Mouse (Mus musculus): ENCODE measurements around the gene Ksr1.

The Ksr1 gene

DNA sequence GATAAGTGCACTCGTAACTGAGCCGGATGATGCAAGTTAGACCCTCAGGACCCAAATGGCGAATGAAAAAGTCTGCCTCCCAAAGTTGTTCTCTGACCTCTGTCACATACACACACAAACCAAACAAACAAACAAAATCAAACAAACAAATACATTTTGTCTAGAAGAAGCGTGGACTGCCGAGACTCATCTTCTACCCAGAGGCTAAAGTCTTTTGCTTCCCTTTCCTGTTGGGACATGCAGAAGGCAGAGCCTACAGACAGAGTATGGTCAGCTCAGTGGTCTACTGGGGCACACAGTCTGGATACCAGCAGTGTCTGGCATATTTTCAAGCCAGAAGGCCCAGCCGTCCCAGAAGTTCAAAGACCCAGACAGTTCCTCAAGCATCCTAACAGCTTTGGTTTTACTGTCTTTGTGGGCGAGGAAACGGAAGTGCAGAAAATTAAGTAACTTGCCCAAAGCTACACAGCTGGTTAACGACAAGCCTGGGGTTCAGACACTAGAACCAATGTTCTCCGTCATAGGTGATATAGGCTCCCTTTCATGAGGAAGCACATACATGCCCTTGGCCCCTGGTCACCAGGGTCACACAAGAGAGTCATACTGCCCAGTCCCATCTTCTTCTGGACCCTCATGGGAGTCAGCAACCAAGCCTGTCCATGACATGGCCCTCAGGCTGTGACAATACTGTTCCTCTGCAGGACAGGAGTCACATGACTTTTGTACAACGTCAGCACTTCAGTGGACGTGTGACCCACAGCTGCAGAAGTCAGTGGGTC, 163.5 kb downstream of the Ksr1 start:
- peak; percentile 39 to 53 for DNase-seq (ENCODE audit: low spot score in 2 of 2)

DNA sequence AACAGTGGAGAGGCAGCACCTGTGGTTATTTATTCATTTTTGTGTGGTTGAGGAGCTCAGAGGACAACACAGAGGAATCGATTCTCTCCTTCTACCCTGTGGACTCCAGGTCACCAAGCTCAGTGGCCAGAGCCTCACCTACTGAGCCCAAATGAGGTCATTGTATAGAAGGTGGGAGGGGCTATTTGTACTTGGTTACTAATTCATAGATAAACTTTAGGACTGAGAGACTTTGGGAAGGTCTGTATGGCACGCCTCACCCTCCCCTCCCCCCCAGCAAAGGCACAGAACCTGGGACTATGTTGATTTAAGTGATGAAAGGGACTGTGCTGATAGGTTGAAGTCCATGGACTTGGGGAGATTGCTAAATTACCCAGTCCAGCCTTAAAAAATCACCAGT, 164.2 kb downstream of the Ksr1 start:
- no peak for DNase-seq (ENCODE audit: low spot score in 2 of 2)

DNA sequence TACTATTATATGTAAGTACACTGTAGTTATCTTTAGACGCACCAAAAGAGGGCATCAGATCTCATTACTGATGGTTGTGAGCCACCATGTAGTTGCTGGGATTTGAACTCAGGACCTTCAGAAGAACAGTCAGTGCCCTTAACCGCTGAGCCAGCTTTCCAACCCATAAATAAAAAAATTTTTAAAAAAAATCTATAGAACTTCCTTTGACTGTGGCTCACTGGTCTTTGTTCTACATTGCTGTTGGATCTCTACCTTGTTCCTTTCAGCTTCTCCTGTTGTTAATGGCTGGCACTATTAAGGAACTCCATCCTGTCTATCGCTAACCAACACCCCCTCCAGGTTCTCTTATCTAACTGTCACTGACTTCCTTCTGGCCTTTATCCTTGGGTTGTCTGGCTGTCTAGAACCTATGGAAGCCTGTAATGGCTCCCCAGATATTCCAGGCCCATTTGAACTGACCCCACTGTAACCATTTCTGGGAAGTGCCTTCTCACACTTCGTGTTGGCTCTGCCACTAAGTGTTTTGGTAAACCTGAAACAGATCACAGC, 166.0 kb downstream of the Ksr1 start:
- no peak for DNase-seq (ENCODE audit: low spot score in 2 of 2)

DNA sequence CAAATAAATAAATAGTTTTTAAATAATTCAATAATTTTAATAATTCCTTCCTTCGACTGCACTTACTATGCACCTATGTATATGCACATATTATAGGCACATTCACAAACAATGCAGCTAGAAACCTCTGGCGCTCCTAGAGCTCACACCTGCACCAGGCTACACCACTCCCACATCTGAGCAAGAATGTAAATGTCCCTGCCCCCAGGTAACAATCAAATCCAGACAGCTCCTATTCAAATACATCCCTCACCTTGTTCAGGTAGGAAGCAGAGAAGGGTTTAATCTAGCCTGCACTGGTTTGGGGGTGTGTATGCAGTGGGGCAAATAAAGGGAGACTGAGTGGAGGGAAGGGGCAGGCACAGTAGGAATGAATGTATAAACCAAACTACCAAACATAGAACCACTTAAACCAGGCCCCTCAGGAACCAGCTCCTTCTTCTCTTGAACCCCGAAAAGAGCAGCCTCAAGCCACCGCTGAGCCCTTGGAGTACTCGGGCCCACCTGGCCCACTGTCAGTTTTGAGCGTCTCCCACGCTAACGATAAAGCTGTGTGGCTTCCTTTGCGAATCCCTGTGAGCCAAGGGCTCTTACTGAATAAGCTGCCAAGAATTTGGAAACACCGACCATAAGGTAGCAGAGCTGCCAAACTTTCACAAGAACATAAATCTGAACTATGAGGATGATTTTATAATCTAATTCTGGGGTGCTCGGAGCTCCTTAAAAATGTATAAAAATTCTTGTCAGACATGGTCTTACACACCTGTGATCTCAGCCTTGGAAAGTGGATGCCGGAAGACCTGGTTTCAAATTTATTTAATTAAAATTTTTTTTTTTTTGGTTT, 167.8 kb downstream of the Ksr1 start:
- DNase-seq (ENCODE audit: low spot score in 2 of 2) = no peak

DNA sequence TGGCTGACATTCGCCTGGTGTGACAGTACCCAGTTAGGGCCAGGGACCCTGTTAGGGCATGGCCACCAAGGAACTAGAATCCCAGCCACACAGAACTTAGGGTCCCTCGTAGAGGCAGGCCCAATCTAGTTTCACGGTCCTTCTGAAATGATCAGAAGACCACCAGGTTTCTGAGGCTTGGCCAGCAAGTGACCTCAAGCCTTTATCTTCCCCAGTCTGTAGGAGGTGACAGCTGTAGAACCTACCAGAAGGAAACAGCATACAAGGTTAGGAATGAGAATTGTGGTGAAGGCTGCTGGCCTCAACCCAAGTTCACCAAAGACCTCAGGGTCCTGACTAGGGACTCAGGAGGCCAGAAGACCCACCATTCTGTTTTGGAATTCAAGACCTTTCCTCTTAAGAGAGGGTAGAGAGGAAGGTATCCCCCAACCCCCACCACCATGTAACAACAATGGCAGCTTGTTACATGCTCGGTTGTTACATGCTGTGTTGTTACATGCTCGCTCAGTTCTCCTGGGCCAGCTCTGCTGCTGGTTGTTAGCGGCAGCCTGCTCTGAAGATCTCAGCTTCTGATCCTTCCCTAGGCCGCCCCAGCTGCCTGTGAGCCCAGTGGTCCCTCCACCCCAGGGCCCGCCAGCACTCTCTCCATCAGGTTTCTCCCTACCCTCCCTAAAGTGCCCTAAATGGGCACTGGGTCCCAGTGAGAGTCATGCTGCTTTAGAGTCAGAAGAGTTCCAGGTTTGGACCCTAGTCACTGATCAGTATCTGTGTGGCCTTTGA, 169.3 kb downstream of the Ksr1 start:
- no peak for DNase-seq (ENCODE audit: low spot score in 2 of 2)

DNA sequence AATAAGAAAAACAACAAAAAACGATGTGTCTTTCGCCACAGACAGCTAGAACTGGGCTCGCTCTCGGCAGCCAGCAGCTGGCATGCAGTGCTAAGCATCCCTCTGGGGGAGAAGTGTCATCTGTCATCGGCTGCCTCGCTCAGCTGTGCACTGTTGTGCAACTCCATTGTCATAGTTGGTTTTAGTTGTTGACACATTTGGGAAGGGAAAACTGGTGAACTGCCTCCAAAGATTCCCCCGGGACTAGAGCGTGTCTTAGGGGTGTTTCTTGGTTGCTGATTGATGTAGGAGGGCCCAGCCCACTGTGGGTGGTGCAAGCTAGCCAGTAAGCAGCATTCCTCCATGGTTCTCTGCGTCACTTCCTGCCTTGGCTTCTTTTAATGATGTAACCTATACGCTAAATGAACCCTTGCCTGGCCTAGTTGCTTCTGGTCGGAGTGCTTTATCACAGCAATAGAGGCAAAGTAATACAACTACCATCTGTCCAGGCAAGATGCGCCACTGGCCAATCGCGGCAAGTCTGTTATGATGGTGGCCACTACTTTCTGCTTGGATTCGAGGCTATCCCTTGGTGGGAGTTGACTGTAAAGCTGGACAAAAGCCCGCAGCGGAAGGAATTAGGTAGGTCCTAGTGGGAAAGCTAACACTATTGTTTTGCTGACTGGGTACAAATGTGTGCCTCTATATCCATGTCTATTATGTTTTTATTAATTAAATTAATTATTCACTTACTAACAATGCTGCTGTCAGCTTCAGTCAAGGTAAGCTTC, 172.6 kb downstream of the Ksr1 start:
- peak in 1 of 2 experiments; percentile 33 for DNase-seq (ENCODE audit: low spot score in 2 of 2)

DNA sequence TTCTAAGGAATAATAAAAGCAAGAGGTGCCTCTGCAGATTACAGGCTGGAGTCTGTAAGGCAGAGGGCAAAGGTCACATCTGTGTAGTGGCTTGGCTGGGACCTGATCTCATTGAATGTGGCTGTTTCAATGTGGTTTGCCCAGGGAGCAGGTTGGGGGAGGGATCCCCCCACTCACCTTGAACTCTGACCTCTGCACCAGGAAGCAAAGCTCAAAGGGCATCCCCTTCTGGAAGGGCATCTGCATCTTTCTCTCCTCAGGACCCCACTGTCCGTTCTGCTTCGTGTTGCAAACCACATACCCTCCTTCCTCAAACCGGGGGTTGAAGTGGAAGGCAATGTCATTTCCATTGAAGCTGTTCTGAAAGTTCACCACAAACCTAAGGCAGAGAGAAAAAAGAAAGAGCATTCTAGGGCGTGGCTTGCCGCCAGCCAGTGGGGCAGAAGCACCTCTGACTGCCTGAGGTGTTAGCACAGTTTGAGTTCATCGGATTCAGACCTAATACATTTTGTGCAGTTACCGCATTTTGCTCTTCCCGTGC, 173.3 kb downstream of the Ksr1 start:
- peak; percentile 42 to 50 for DNase-seq (ENCODE audit: low spot score in 2 of 2)

DNA sequence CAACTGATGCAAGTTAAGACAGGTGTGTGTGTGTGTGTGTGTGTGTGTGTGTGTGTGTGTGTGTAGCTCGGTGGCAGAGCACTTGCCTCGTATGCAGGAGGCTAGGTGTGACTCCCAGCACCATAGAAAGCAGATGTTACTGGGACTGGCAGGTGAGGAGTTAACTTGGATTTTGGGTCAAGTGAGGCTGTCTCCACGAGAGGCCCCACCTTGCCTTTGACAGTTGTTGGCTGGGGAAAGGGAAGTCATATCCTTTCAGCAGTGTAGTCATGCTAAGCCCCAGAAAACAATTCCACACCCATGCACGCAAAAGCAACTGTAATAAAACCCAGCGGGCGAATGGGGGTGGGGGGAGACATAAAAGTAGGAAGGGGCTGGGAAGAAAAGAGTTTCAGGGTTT, 173.9 kb downstream of the Ksr1 start:
- DNase-seq (ENCODE audit: low spot score in 2 of 2) = peak; percentile 28 to 38

DNA sequence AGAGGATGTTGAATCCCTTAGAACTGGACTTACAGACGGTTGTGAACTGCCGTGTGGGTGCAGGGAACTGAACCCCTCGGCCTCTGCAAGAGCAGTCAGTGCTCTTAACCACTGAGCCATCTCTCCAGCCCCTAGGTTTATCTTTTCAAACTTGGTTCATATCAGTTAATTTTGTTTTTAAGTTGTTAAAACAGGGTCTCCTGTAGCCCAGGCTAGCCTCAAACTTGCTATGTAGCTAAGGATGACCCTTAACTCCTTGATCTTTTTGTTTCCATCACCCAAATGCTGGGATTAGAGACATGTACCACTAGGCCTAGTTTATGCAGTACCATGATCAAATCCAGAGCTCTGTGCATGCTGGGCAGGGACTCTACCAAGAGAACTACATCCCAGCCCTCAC, 174.5 kb downstream of the Ksr1 start:
- no peak for DNase-seq (ENCODE audit: low spot score in 2 of 2)

DNA sequence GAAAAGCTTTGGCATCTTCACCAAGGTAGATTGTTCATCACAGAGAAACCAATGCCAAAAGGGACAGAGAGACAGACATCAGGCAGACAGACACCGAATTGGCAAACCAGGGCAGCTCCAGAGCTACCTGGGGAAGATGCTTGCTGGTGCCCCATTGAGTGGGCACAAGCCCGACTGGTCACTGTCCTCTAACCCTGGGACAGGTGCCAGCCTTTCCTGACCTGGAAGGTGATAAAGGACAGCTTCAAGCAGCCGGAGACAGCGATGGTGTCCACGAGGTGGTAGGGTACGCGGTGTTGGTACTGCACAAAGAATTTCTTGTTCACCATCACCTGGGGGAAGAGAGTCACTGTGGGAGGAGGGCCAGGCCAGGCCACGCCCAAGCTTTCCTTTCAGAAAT, 175.1 kb downstream of the Ksr1 start:
- DNase-seq (ENCODE audit: low spot score in 2 of 2) = no peak

DNA sequence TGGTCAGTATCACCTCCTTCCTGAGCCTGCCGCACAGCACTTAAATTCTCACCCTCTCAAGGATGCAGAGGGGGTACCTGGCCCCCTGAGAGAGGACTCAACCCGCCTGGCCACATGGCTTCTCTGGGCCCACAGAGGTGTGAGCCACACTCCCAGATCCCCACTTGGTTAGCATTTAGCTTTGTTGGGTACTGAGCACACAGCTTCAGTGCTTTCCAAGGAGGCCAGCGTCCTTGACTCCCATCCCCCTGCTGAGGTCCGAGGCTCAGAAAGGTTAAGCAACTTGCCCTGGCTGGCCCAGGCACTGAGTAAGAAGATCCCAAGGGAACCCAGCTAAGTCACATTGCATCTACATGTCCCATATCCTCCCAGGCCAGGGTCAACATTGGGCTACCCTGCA, 178.1 kb downstream of the Ksr1 start:
- no peak for DNase-seq (ENCODE audit: low spot score in 2 of 2)

DNA sequence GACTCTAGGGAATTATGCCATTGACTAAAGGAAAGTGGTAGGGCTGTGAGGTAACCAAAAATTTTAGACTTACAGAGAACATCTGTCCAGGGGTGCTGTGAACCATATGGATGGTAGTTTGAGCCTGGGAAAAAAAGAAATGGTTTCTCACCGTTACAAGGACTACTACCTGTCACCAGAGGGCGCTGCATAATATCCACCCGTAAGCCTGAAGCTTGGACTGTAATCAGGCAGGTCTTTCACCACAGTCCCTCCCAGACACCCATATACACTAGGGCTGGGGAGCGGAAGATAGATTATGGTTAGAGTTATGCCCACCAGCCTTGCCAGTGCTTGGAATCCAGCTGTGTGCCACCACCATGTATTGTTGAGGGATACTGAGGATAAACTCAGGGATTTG, 178.8 kb downstream of the Ksr1 start:
- peak; percentile 38 to 79 for DNase-seq (ENCODE audit: low spot score in 2 of 2)

All from thymus, postnatal 10 days (tissue).